Mouse (Mus musculus) lung, postnatal 4 days (tissue): ENCODE measurements around the gene Ip6k3.

Experiments
- DNase-seq, 2 experiments: peaks; one replicate each; pipeline ENCODE4 v3.0.0; 2021

Gene Ip6k3

GRCm38 (mm10) chr17:27121266-27121665 is 46.3 kb downstream of the Ip6k3 start:
- no peak for DNase-seq

- DNase-seq = peak; percentile 68
These were observed 47.0 kb downstream of the Ip6k3 start for GRCm38 (mm10) chr17:27120561-27121024.

DNA sequence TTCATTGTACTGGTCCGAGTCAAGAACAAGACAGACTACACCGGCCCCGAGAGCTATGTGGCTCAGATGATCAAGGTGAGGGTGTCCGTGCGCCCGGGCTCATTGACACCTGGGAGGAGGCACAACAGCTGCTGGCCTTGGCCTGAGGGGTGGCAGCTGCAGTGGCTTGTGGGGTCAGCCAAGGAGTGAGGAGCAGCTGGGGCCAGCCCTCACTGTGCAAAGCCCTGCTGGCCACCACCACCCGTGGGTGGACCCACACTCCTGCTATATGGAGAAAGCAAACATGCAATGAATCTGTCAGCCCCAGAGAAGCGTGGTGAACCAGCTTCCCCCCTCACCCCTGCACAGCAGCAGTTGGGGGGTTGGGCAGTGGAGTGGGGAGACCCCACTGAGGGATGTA is 47.6 kb downstream of the Ip6k3 start:
- peak in 1 of 2 experiments; percentile 57 for DNase-seq

GRCm38 (mm10) chr17:27119540-27119895 is 48.1 kb downstream of the Ip6k3 start:
- DNase-seq = no peak

GRCm38 (mm10) chr17:27118676-27119539 is 48.7 kb downstream of the Ip6k3 start:
- peak in 1 of 2 experiments; percentile 73 for DNase-seq

GRCm38 (mm10) chr17:27110072-27110471 is 57.5 kb downstream of the Ip6k3 start:
- DNase-seq = peak; percentile 44 to 58

GRCm38 (mm10) chr17:27107936-27108335 is 59.7 kb downstream of the Ip6k3 start:
- DNase-seq = no peak

DNA sequence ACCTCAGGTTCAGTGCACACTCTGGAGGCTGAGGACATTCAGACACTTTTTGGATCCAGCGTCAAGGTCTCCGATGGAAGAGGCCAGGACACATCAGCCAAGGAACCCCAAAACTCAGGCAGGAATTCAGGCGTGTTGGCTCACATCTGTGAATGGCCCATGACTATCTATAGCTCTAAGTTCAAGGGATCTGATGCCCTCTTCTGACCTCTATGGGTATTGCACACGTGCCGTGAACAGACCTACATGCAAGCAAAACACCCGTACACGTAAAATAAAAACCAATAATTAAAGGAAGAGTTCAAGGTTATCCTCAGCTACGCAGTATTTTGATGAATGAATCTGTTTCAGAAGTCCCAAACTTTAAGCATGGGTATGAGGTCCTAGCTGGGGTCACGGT is 60.9 kb downstream of the Ip6k3 start:
- DNase-seq = peak in 1 of 2 experiments; percentile 40

GRCm38 (mm10) chr17:27105698-27106470 is 61.7 kb downstream of the Ip6k3 start:
- DNase-seq = no peak

DNA sequence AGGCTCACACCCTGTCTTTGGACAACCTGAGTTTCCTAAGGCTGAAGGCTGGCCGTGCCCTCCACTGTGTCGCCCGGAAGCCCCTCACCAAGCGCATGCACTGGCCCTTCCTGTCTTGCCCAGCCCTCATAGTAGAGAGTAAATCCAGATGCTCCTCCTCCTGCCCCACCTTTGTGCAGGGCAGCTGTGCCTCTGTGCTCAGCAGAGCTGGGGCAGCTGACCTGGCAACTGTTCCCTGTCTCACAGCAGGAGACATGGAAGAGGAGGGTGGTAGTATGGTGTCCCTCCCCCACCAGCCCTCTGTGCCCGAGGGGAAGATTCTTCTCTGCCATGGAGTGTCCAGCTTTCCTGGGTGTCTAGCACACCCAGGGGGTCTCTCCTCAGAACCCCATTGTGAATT is 65.9 kb downstream of the Ip6k3 start:
- DNase-seq = no peak

- peak; percentile 63 to 66 for DNase-seq
These were observed 71.9 kb downstream of the Ip6k3 start for GRCm38 (mm10) chr17:27095690-27096089.
